Mouse (Mus musculus): Measurements from ENCODE around the gene Morn4.

The Morn4 gene

DNA sequence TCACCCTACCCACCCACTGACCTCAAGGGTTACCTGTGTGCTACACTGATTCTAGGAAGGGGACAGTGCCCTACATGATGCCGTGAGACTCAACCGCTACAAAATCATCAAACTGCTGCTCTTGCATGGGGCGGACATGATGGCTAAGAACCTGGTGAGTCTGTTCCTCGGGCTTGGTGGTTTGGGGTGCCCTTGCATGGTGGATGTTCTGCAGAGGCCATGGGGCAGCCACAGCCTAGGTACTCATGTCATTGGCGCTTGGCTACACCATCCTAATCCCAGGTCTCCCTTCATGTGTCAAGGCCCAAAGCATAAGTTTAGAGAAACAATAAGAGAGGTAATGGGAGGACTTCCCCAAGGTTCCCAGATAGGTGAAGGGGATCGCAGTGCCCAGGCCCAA is 42.2 kb downstream of the Morn4 start:
- DNase-seq (ENCODE audit: low spot score): no peak

DNA sequence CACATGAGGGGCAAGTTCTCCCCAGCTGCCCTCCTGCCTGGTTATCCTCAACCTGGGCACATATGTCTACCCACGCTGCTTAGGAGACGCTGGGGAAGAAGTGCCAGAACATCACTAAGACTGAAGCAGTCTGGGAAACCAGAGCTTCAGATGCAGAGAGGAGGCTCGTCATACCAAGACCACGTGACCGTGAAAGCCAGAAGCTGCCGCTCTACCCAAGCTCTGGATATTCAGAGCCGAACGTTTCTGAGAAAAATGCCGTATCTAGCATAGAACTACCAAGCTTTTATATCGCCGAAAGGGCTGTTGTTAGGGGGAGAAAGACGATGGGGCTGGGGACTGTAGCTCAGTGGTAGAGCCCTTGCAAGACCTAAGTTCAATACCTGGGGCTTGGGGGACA is 47.8 kb downstream of the Morn4 start:
- DNase-seq (ENCODE audit: low spot score): no peak

DNA sequence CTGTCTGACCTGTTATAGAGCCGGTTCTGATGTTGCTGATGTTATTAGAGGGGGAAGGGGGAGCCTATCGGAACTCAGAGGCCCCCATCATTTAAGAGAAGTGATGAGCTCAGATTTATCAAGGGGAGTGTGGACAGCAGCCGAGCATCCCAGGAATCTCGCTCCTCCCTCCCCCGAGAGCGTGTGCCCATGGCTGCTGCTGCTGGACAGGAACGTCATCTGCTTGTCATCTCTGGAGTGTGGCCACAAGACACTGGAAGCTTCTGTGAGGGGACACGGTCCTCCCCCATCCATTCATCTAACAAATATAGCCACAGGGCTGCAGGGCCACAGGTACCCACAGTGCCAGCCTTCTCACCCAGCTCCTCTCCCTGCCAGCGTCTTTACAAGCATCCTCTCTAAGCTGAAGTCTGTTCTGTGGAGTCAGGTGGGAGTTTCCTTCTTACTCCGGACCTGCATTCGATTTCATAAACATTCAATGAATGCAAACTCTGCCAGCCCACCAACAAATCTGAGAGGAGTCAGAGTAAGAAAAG is 48.9 kb downstream of the Morn4 start:
- DNase-seq (ENCODE audit: low spot score): no peak

DNA sequence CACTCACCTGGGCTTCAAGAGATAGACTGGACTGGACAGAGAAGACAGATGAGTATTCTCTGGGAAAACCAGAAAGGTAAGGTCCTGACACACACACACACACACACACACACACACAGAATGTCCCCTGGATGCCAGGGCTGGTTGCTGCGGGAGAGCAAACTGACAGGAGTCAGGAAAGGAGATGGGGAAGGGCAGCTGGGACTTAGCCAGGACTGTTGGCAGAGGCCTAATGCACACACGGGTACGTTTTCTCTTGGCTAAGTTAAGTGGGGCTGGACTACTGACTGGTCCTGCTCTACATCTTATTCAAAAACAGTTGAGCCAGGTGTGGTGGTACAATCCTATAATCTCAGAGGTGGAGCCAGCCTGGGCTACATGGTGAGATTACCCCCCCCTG is 49.8 kb downstream of the Morn4 start:
- DNase-seq (ENCODE audit: low spot score): no peak

DNA sequence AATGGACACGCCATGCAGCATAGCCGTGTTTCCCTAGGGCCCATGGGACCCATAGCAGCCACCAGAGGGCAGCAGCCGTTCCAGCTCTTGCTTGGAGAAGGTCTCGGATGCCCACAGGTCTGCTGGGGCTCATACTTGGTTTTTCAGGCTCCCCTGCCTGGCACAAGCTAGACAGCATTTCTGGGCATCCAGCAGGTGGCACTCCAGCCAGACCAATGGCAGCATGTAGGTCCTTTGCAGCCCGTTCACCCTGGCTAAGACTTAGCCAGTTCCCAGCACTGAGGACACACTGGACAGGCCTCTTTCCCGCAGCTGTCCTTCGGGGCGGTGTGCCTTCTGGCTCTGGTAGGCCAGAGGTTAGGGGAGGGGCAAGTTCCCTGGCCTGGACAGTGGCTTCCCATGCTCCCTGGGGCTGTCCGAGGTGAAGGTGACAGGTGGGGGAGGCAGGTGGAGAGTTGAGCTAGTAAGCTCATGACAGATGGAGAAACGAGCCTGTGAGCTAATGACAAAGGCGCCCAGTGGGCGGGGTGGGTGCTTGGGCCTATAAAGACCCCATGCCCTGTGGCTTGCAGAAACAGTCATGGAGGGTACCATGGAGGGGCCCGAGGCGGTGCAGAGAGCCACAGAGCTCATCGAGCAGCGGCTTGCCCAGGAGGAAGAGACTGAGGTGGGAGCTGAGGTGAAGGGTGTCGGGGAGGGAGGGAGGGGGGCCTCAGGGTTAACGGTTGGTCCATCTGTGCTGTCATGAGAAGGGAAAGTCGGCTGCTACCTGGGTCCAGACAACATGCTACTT is 50.5 kb downstream of the Morn4 start, which contains the start of gene Ankrd2:
TSS of gene Ankrd2 (plus strand) at position 545 of the 793 bp plus-strand sequence.
- peak; percentile 71 for DNase-seq (ENCODE audit: low spot score)

DNA sequence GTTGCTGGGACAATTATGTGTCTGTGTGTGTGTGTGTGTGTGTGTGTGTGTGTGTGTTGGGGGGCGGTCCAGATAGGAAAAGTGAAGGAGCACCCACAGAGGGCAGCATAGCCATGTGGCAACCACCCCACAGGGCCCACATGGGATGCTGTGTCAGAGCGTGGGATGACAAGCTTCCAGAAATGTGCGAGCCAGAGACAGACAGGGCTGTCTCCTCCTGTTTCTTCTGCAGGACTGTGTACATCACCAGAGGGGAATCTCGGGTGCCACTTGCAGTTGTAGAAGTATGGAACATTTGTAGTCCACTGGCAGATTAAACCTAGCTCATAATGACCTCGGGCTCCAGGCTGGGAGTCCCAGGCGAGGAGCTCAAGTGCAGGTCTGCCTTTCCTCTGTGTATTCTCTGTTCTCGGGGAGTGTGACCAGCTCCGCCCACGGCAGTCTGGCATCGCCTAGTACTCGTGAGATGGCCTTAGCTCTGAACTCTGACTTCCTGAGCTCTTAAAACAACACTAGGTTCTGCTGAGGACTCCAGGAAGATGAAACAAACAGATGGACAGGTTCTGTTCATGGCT is 51.2 kb downstream of the Morn4 start:
- no peak for DNase-seq (ENCODE audit: low spot score)

DNA sequence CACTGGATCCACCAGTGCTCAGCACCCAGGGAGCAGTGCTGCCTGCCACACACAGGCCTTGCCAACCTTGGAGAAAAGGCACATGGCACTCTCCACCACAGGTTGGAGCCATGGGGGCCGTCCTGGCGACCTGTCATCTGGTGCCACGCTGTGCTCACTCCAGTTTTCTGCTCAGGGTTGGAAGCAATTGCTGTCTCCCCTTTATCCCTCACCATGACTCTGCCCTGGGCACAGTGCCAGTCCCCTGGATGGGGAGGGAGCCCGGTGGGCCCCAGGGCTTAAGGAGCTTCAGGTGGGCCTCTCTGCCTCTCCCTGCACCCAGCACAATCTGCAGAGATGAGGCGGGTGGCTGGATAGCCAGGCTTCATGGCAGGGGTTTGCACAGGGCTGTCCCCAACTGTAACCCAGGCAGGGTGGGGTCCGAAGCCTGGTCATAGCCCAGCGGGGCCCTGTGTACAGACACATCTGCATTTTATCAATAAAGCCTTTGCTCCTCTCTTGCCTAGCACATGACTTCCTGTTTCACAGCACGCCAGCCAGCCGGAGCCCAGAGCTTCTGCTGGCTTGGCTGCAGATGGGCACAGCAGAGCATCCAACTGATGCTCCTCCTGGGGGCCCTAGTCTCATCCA is 51.9 kb downstream of the Morn4 start:
- DNase-seq (ENCODE audit: low spot score): no peak

DNA sequence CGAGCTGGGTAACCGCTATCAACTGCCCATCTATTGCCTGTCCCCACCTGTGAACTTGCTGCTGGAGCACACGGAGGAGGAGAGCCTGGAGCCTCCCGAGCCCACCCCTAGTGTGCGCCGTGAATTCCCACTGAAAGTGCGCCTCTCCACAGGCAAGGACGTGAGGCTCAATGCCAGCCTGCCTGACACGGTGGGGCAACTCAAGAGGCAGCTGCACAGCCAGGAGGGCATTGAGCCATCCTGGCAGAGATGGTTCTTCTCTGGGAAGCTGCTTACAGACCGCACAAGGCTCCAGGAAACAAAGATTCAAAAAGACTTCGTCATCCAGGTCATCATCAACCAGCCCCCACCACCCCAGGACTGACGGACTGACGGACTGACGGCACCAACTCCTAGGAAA is 52.5 kb downstream of the Morn4 start:
- no peak for DNase-seq (ENCODE audit: low spot score)

DNA sequence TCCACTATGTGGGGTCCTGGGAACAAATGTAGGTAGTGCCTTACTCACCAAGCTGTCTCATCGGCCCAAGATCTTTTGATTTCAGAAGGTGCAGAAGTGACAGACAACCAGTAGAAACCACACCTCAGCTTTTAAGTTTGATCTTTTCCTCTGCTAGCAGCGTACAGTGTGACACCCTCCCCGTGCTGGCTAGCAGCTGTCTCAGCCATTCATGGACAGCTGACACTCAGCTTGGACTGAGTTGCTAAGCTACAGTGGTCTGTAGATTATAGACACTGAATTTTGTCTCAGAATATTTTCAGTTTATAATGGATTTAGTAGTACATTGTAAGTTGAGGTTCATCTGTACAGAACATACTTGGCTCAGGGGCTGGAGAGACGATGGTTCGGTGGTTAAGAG is 55.0 kb downstream of the Morn4 start:
- no peak for DNase-seq (ENCODE audit: low spot score)

DNA sequence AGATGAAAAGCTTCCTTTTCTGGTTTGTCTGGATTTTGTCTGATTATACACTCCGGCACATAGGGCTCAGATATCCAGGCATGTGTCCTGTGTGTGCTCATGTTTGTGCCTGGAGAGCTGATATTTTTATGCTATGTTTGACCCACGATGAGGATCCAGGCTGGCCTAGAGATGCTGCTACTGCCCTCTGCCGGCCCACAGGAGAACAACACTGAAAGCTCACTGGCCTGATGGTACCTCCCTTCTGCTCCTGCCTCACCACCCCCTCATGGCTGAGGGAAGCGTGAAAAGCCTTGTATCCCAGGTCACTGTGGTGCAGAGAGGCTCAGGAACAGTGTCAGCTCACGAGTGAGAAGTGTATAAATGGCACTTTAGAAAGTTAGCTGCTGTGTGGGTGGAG is 60.0 kb downstream of the Morn4 start:
- peak; percentile 78 for DNase-seq (ENCODE audit: low spot score)

Data from ovary, postnatal 14 days (tissue).